Mouse (Mus musculus): ENCODE results near the gene Glrp1. TPM values are rescaled to one million over a fixed set of nuclear protein-coding genes. Genes with fewer than 3 reads are reported as not detected.

Glrp1 gene
- polyA plus RNA-seq, 1 experiment = not detected

DNA sequence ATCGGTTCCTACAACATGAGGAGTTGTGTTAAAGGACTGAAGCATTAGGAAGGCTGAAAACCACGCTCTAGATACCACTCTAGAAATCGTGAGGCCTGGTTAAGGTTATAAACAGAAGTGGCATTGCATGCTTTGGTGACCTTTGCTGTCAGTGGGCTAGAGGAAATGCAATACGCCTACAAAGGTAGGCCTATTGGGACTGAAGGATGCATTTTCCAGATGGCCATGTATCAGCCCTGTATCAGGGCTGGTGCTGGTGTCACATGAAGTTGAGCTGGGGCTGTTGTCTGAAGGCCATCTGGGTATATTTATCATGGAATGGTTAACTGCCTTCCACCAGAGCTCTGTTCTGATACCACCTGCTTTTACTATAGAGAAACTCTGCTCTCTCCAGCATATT, 23.5 kb downstream of the Glrp1 start:
- TF ChIP-seq POLR2A (IDR thresholded peaks at IDR 0.05; ENCODE audit: low read depth, low read length) (no peak), CTCF (IDR thresholded peaks at IDR 0.05; ENCODE audit: extremely low read depth, insufficient read length, insufficient replicate concordance, low read depth, low read length) (no peak)
- Histone ChIP-seq H3K27me3 (ENCODE audit: control insufficient read depth, insufficient read depth, low read length) (no peaks in the 10 kb centered on the region), H3K27ac (ENCODE audit: insufficient read depth, low read depth, low read length) (no peak overlapping the region), H3K36me3 (ENCODE audit: control insufficient read depth, insufficient read depth, low read length) (no peaks in the 10 kb centered on the region), H3K4me3 (ENCODE audit: low read depth, low read length) (no peak overlapping the region), H3K4me1 (ENCODE audit: control insufficient read depth, insufficient read depth, insufficient read length, low read length) (no peaks in the 10 kb centered on the region)
- 86% methylated on average over 4 of the region's 4 CpGs for WGBS

DNA sequence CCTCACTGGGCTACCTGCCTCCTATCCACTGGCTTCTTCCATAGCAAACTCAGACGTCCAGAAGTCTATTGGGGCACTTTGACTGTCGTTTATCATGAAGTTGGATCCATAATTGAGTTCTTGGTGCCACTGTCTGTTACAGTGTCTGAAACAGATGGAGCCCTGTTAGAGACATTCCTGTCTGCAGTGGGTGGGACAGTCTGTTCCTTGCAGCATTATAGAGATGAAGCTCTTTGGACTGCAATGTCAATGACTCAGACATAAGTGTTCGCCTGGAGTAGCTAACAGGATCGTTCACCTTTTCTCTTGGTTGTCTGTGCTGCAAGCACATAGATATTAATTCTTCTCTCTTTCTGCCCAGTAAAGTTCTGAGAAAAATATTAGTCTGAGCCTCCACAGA, 25.8 kb downstream of the Glrp1 start:
- no peak overlapping the region for H3K27ac ChIP-seq (ENCODE audit: insufficient read depth, low read depth, low read length)
- H3K36me3 ChIP-seq (ENCODE audit: control insufficient read depth, insufficient read depth, low read length) = no peaks in the 10 kb centered on the region
- H3K27me3 ChIP-seq (ENCODE audit: control insufficient read depth, insufficient read depth, low read length) = no peaks in the 10 kb centered on the region
- H3K4me3 ChIP-seq (ENCODE audit: low read depth, low read length) = no peak overlapping the region
- TF ChIP-seq POLR2A (IDR thresholded peaks at IDR 0.05; ENCODE audit: low read depth, low read length) (no peak), CTCF (IDR thresholded peaks at IDR 0.05; ENCODE audit: extremely low read depth, insufficient read length, insufficient replicate concordance, low read depth, low read length) (no peak)
- H3K4me1 ChIP-seq (ENCODE audit: control insufficient read depth, insufficient read depth, insufficient read length, low read length) = no peaks in the 10 kb centered on the region
- WGBS = 81% methylated on average over 4 of the region's 4 CpGs

DNA sequence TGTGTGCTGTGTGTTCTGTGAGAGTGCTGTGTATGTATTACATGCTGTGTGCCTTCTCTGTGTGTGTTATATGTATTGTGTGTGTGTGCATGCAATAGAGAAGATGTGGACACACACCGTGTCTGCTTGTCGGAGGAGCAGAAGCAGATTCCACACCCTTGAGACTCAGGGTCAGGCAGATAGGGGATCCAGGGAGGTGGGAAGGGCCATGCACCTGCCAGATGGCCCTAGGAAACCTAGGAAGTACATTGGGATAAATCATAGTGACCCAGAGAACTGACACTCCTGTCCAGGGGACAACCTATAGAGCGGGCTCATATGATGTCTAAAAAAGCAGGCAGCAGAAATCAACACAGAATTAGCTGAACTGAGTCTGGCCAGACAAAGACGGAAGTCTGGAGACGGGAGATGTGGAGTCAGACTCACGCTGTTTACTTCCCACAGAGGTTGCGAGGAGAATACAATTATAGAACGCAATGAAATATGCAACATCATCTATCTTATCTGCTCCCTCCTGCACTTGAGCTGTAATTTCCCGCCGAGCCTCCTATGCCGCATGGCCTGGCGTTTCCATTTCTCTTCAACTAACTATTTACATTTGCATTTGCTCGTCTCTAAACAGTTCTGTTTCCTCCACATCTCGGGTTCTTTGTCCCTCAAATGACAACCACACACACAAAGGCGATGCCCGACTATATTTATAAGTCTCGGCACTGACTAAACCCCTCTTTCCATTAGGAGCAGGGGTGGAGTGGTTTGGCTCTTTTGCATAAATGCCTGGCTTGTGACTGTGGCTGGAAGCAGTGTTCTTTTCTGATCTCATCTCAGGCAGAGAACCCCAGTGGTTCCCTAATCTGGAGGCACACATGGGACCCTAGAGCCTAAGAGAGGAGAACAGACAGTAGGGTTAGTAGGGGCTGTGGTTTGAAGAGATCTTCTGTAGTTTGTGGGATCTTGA, 27.4 kb downstream of the Glrp1 start:
- Histone ChIP-seq H3K36me3 (ENCODE audit: control insufficient read depth, insufficient read depth, low read length) (no peaks in the 10 kb centered on the region), H3K27me3 (ENCODE audit: control insufficient read depth, insufficient read depth, low read length) (no peaks in the 10 kb centered on the region), H3K27ac (ENCODE audit: insufficient read depth, low read depth, low read length) (no peak overlapping the region), H3K4me3 (ENCODE audit: low read depth, low read length) (no peak overlapping the region), H3K4me1 (ENCODE audit: control insufficient read depth, insufficient read depth, insufficient read length, low read length) (no peaks in the 10 kb centered on the region)
- TF ChIP-seq CTCF (IDR thresholded peaks at IDR 0.05; ENCODE audit: extremely low read depth, insufficient read length, insufficient replicate concordance, low read depth, low read length) (no peak), POLR2A (IDR thresholded peaks at IDR 0.05; ENCODE audit: low read depth, low read length) (no peak)
- WGBS = 57% methylated on average over 17 of the region's 17 CpGs

DNA sequence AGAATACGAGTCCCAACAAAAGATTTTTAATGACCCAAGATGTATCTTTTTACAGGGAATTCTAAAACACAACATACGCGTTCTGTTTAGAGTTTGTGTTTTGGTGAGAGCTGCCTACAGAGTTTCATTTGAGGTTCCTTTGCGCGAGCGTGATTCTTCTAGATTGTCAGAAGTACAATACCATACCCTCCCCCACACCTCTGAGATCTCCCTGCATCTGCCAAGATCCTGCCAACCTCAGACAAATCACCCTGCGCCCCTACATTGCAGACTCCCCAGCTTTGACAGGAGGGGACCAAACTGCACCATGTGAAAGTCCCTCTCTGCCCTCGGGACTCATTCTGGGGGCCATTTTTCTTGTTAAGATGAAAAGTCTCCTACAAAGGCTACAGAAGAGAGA, 29.3 kb downstream of the Glrp1 start:
- WGBS = 92% methylated on average over 8 of the region's 8 CpGs
- Histone ChIP-seq H3K36me3 (ENCODE audit: control insufficient read depth, insufficient read depth, low read length) (no peaks in the 10 kb centered on the region), H3K27me3 (ENCODE audit: control insufficient read depth, insufficient read depth, low read length) (no peaks in the 10 kb centered on the region), H3K4me1 (ENCODE audit: control insufficient read depth, insufficient read depth, insufficient read length, low read length) (peaks cover 5% of the 10 kb centered on the region; the same call in 1 of the 2 replicates), H3K27ac (ENCODE audit: insufficient read depth, low read depth, low read length) (no peak overlapping the region), H3K4me3 (ENCODE audit: low read depth, low read length) (no peak overlapping the region)
- no peak for TF ChIP-seq CTCF (IDR thresholded peaks at IDR 0.05; ENCODE audit: extremely low read depth, insufficient read length, insufficient replicate concordance, low read depth, low read length)
- TF ChIP-seq POLR2A (IDR thresholded peaks at IDR 0.05; ENCODE audit: low read depth, low read length) = no peak

DNA sequence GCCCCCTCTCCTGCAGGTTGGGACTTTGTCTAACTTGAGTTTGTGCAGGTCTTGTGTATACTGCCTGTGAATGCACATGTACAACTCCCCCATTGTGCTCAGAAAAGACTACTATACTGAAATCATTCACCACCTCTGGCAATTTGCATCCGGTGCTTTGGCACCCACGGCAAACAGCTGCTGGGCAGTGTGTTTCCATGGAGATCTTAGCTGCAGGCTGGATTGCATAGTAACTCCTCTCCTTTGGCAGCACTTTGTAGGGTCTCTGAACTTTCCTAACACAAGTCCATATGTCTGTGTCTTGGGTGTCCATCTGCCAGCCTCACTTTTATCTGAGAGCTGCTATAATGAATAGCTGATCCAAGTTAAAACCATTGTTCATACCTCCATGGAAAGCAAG, 31.7 kb downstream of the Glrp1 start:
- no peaks in the 10 kb centered on the region for H3K27me3 ChIP-seq (ENCODE audit: control insufficient read depth, insufficient read depth, low read length)
- 34% methylated on average over 2 of the region's 2 CpGs for WGBS
- no peak overlapping the region for H3K4me3 ChIP-seq (ENCODE audit: low read depth, low read length)
- no peak for TF ChIP-seq POLR2A (IDR thresholded peaks at IDR 0.05; ENCODE audit: low read depth, low read length)
- no peak overlapping the region for H3K27ac ChIP-seq (ENCODE audit: insufficient read depth, low read depth, low read length)
- peaks cover 14% of the 10 kb centered on the region; the same call in 1 of the 2 replicates for H3K4me1 ChIP-seq (ENCODE audit: control insufficient read depth, insufficient read depth, insufficient read length, low read length)
- H3K36me3 ChIP-seq (ENCODE audit: control insufficient read depth, insufficient read depth, low read length) = no peaks in the 10 kb centered on the region

DNA sequence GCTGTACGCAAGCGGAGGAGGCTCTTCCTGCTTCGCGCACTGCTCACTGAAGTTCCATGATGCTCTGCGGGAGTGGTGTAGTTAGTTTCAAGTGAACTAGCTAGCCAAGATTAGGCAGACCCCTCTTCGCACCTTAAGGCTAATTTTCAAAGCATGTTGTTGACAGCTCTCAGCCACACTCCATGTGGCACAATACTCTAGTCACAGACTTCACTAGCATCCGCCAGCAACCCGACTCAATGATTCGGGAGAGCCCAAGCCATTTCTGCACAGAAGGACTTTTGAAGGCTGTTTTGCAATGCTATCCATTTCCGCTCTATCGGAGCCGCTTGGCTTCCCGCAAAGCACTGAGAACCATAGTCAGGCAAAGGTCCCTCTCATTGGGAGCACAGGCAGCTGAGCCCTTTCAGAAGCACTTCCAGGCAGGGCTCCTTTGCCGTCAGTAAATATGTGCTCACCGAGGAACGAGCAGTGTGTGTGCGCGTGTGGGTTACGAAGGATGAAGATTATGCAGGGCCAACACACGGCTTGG, 33.2 kb downstream of the Glrp1 start:
- 96% methylated on average over 20 of the region's 20 CpGs for WGBS

DNA sequence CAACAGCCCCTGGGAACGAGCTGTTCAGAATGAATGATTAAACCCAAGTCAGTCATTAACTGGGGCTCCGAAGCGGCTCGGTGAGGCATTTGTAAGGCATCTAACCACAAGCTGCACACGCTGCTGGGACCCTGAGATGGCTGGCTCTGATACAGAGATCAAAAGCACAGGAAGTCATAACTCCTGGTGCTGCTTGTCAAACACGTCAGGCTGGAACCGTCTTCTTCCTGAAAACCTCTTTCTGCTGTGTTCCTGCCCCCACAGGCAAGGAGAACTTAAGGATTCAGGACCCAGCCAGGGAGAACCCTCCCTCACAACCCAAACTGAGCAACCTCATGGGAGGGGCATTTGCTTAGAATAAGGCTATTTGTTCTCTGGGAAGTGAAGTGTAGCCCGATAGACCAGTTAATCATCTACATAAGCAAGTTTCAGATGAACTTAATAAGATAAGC, 34.3 kb downstream of the Glrp1 start:
- Histone ChIP-seq H3K4me1 (ENCODE audit: control insufficient read depth, insufficient read depth, insufficient read length, low read length) (peaks cover 14% of the 10 kb centered on the region; the same call in 1 of the 2 replicates), H3K27ac (ENCODE audit: insufficient read depth, low read depth, low read length) (no peak overlapping the region), H3K27me3 (ENCODE audit: control insufficient read depth, insufficient read depth, low read length) (no peaks in the 10 kb centered on the region), H3K36me3 (ENCODE audit: control insufficient read depth, insufficient read depth, low read length) (no peaks in the 10 kb centered on the region), H3K4me3 (ENCODE audit: low read depth, low read length) (no peak overlapping the region)
- WGBS = 5% methylated on average over 8 of the region's 8 CpGs
- no peak for TF ChIP-seq CTCF (IDR thresholded peaks at IDR 0.05; ENCODE audit: extremely low read depth, insufficient read length, insufficient replicate concordance, low read depth, low read length)
- no peak for TF ChIP-seq POLR2A (IDR thresholded peaks at IDR 0.05; ENCODE audit: low read depth, low read length)

More for the DNA sequence above, 33.2 kb downstream of the Glrp1 start:
- TF ChIP-seq POLR2A (IDR thresholded peaks at IDR 0.05; ENCODE audit: low read depth, low read length) (no peak), CTCF (IDR thresholded peaks at IDR 0.05; ENCODE audit: extremely low read depth, insufficient read length, insufficient replicate concordance, low read depth, low read length) (no peak)
- Histone ChIP-seq H3K4me1 (ENCODE audit: control insufficient read depth, insufficient read depth, insufficient read length, low read length) (peaks cover 14% of the 10 kb centered on the region; the same call in 1 of the 2 replicates), H3K27me3 (ENCODE audit: control insufficient read depth, insufficient read depth, low read length) (no peaks in the 10 kb centered on the region), H3K4me3 (ENCODE audit: low read depth, low read length) (no peak overlapping the region), H3K27ac (ENCODE audit: insufficient read depth, low read depth, low read length) (no peak overlapping the region), H3K36me3 (ENCODE audit: control insufficient read depth, insufficient read depth, low read length) (no peaks in the 10 kb centered on the region)
